Mouse (Mus musculus) left cerebral cortex, postnatal 4 days (tissue): ENCODE data around the gene Zdbf2. TPM values are rescaled to one million over a fixed set of nuclear protein-coding genes. Genes with fewer than 3 reads are reported as not detected.

Experiments
- DNase-seq: peaks from one replicate; pipeline ENCODE4 v3.0.0-alpha.2; 2022
- intact Hi-C: fragments of 180-260 bp; cut with DNase I; formaldehyde crosslinking; loops from one replicate; pipeline ENCODE4 v1.15.1; 2025
- total RNA-seq, 2 experiments: library from RNA; stranded (reverse); gene quantifications; 2 replicates each; pipeline ENCODE4 v1.2.3; 2021

Gene Zdbf2
- 10 to 100 TPM; 16.8 to 25.3 TPM for total RNA-seq

DNA sequence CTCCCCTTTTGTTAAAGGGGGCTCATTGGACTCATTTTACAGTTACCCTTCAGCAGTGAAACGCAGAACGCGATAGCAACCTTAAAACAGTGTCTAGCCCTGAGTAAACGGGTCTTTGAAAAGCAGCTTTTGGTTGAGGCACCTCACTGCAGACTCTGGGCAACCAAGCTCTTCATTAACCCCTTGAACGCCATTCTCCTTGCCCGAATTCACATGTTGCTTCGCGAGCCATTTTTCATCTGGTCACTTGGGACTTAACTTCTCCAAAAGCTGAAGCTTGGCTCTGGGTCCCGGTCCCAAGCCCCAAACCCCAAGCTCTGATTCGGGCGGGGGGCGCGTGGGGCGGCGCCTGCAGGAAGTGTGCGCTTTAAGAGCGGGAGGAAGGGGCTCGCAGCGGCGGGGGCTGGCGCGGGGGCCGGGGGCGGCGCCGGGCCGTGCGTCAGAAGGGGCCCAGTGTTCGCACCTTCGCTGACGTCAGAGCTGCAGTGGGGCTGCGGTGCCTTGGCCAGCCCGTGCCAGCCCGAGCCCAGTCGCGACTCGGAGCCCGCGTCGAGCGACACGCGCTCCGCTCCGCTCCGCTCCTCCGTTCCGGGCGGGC is at the start of gene Zdbf2:
Gene Zdbf2, plus strand, starts transcription at position 525 of the 598 bp plus-strand sequence.
- intact Hi-C loops, result loop anchor here (10.0 kb wide), 1 partner anchor 172 kb away; the partner anchor contains the start of gene Adam23
- peak; percentile 44 for DNase-seq

DNA sequence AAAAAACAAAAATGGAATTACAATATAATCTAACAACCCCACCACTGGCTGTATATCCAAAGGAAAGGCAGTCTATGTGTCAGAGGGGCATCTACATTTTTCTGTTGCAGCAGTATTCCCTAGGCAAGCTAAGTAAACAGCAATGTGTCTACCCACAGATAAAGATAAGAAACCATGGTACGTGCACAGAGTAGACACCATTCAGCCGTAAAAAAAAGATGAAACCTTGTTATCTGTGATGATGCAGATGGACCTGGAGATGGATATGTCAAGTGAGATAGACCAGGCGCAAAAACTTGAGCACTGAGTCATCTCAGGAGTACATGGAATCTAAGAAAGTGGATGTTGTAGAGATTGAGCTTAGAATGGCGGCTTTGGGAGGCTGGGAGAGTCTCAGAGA is 48.1 kb upstream of the Zdbf2 start:
- no peak for DNase-seq
- intact Hi-C loops, result no loop called here

DNA sequence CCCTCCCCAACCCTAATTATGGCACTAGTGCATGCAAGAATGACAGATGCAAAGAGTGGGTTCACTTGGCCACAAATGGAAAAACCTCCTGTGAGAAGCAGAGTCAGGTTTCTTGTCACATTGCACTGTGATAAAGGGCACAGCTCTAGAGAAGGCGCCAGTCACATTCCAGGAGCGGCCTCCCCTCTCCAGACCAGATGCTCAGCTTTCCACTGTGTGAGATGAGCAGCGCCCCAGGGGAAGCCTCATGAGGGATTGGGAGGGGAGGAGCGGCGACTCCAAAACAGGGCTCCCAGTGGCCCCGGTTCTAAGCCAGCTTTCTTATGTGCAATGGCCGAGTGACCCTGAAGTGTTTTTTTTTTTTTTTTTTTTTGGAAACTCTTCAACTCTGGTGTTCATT is 47.2 kb upstream of the Zdbf2 start:
- DNase-seq, result peak; percentile 13
- intact Hi-C loops, result no loop called here

DNA sequence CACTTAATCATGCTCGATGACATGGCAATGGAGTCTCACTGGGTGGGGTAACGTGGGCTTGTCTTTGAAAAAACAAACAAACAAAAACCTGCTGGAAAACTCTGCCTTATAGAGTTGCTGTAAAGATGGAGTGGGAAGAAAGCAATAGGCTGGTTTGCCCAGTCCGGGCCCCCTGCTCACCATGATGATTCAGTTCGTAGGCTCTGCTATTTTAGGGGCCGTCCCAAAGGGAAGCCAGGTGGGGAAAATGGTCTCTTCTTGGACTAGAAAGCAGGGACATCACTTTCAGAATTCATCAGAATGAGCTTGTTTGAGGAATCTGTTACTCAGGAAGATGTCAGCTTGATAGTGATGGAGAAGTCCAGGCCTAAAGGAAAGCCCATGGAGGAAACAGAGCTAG is 45.8 kb upstream of the Zdbf2 start:
- DNase-seq, result no peak
- intact Hi-C loops, result no loop called here

DNA sequence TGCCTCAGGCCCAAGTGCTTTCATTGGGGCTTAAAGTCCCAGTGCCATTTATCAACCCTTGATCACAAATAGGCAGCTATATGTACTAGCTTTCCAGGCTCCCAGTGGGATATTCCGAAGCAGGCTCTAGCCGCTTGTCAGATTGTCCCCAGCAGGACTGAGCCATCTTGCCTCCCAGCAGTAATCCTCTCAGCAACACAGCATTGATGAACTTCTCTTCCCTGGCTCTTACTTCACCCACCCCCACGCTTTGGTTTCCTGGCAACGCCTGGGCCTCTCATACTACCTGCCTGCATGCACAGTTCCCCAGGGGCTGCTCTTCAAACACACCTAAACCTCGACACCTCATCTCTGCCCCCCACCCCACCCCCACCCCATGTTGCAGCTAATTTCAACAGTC is 35.7 kb upstream of the Zdbf2 start:
- no peak for DNase-seq
- intact Hi-C loops, result no loop called here

DNA sequence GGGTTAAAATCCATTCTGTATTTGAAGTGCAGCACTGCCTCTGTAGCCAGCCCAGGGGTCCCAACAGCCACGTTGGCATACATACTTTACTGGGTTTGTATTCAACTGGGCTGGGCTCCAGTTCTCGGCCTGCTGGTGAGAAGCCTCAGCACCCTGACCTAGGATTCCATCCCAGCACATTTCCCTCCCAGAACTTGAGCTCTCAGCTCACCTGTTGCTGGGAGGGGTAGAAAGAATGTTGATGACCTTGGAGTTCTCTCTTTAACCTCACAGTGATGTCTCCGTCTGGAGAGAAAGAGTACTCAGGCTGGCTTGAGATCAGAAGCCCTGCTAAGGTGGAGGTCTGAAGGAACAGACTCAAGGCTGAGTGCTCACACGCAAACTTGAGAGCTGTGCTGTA is 33.8 kb upstream of the Zdbf2 start:
- intact Hi-C loops, result no loop called here
- DNase-seq, result no peak

DNA sequence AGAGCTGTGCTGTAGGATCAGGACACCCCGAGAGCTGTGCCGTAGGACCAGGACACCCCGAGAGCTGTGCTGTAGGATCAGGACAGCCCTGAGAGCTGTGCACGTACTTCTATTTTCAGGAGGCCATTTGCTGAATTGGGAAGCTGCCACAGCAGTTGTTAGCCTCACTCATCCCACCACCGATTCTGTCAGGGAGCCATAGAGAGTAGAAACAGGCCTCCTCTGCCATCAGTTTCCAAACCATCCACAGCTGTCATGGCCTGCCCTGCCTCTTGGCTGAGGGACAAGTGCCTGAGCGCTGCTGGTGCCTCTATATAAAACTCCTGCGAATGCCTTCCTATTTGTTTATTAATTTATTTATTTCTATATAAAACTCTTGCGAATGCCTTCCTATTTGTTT is 33.3 kb upstream of the Zdbf2 start:
- intact Hi-C loops, result no loop called here
- DNase-seq, result peak; percentile 35

DNA sequence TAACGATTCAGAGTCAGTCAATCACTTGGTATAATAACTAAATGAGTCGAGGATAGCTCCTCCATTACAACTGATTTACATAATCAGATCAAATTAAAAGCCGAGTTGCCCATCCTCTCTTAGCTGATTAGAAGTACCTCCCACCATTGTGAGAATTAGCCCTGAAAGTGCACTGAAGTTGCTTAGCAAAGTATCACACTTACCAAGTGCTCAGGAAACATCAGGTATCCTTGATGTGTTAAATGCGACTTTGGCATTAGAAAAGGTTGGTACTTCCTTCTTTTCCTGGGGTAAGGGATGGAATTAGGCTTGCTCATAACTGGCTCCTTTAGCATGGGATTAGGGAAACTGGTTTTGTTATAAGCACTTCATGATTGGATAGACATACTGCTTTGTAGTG is 29.2 kb upstream of the Zdbf2 start:
- intact Hi-C loops, result no loop called here
- no peak for DNase-seq

DNA sequence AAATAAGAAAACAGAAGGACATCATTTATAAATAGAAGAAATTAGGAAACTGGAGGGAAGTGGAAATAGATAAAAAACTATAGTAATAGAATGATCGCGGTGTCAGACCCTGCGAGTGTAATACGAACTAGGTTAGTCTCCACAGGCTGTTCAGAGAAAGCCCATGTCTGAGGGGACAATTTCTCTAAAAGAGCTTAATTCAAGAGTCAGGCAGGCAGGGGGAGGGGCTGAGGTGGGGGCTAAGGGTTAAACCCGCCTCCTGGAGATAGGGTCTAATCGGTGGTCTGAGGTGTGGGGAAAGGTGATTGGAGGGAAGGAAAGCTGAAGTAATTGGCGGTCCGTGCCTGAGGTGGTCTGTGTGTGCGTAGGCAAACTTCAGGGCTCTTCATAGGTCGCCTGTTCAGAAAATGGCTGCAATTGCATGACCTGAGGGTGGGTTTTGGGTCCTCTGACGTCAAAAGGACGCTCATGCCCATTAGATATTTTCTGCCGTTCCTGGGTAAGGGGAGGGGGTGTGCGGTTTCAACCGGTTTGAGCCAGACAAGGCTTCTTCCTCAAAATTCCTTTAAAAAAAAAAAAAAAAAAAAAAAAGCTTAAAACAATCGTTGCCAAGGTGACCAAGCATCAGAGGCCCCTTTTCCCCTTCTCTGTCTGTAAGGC is 26.1 kb upstream of the Zdbf2 start:
- peak; percentile 34 for DNase-seq
- intact Hi-C loops, result no loop called here

DNA sequence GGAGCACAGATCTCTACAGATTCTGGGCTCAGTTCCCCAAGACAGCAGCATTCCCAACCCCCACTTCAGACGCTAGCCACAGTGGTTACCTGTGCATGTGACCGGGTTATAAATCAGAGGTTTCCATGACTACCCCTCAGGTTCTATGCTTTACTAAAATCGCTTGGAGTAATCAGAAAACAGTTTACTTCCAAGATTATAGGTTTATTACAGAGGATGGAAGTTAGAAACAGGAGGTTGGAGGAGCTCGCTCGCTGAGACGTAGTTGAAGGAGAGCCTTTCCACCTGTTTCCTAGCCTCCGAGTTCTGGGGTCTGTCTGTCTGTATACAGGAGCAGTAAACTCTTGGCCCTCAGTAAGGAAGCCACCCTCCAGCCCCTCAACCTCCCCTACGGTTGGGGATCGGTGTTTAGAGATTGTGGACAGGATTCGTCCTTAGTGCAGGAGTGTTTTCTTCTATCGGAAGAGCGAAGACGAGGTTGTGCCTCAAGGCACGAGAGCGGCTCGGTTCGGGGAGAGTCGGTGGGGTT is 25.2 kb upstream of the Zdbf2 start:
- intact Hi-C loops, result no loop called here
- no peak for DNase-seq

DNA sequence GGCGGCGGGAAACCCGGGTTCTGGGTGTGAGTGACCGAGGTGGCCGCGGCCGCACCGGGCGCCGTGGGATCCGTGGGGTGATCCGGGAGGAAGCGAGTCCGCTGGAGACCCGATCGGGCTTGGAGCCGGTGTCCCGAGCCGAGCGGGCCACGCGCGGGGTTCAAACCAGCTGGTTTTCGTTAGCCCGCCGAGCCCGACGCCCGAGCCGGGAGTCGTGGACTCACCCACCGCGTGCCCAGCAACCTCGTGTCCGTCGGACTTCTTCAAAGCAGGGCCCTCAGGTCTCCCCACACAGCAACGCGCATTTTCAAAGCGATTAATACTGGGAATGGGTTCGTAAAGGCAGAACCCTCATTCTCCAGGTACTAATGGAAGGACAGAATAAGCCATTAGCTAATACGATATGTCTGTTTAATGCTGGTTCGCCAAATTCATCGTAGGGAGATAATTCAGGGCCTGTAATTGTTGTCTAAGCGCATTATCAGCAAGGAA is 24.7 kb upstream of the Zdbf2 start:
- DNase-seq, result no peak
- intact Hi-C loops, result no loop called here

DNA sequence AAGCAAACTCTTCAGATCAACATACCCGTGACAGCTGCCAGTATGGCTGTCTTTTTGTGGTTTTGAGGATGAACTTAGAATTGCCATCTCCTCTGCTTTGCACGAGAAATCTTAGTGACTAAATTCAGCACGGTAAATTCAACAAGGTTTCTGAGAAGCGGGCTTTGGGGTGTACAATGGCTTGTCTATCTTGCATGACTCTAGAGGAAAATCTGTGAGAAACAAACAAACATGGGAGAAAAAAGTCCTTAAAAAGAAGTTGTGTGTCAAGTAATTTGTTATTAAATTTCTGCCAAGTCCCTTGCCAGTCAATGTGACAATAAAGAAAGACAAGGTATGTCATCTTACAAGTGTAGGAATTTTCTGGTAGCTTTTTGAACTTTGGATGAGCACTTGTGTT is 23.8 kb upstream of the Zdbf2 start:
- no peak for DNase-seq
- intact Hi-C loops, result no loop called here

DNA sequence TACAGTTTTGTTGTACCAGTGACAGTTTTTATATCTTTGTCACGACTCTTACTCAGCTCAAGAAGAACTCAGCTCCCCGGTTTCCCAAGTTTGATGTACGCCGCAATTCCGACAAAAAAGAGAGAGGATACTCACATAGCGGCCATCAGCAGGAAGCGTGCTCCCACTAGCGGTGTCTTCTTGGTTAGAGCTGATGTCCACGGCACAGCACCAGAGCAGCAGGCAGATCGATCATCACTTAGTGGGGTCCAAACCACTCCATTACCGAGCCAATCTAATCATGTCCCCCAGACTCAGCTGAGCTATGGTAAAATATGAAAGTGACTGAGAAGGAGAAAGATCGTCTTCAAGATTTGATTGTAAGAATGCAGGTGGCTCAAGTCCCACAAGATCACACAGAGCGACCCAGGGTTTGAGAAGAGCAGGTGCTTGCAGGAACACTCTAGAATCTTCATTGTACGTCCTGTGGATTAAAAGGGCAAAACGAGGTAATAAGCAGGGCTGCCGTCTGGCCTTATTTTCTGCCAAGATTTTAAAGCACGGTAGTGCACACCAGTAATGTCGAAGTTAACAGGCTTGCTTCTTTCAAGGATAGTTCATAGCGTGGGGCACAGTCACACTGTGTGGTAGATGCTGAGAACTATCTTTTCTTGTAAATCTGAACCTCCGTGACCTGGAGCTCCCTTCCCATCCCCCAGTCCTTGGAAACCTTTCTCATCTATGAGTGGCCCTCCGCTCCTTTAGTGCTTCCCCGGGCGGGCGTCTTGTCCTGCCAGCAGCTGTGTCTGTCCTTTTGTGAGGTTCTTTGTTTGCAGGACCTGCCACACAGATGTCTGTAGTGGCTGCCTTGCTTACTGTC is 20.5 kb upstream of the Zdbf2 start:
- DNase-seq, result peak; percentile 25
- intact Hi-C loops, result loop anchor here (5.0 kb wide), 1 partner anchor 70 kb away; no protein-coding TSS in a partner anchor

DNA sequence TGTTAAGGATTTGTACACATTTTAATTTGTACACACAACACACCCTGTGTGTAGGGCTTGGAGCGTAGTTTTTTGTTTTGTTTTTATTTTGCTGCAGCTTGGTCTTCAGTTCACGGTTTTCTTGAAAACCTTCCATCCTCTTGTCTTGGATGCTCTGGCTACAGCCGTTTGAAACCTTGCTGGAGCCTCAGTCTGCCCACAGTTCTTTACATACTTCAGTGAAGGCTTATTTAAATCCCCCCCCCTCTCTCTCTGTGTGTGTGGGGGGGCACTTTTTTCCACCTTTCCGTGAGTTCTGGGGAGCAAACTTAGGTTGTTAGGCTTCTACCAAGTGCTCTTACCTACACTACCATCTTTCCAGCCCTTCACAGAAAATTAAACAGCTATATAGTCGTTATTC is 19.8 kb upstream of the Zdbf2 start:
- DNase-seq, result no peak
- intact Hi-C loops, result loop anchor here (5.0 kb wide), 1 partner anchor 71 kb away; no protein-coding TSS in a partner anchor

DNA sequence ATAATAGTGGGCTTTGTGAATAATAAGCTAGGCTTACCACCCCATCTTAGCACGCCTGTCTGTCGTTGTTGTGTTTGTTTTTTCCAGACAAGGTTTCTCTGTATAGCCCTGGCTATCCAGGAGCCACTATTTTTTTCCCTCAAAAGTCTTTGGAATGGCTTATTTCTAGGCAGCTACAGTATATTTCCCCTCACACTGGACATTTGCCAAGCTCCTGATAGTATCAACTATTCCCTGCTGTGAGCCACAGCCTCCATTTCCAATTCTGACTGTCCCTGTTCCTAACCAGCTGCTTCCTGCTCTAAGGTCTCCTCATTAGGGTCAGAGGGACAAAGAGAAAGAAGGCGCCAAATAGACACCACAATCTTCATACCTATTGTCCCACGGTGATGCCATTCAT is 18.0 kb upstream of the Zdbf2 start:
- DNase-seq, result no peak
- intact Hi-C loops, result no loop called here

DNA sequence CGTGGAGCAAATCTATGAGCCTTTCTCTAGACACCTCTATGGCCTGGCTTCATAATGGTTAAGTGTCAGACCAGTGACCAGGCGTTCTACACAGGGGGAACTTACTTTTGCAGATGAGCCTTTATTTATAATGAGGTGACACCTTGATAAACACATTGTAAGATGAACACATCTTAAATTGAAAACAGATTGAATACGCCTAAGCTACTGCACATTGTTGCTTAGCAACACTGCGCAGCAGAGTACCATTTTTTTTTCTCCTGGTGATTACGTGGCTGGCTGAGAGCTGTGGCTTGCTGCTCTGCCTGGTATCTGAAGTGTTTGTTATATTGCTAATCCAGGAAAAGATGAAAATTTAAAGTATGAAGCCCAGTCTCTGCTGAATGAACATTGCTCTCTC is 17.0 kb upstream of the Zdbf2 start:
- DNase-seq, result no peak
- intact Hi-C loops, result no loop called here

DNA sequence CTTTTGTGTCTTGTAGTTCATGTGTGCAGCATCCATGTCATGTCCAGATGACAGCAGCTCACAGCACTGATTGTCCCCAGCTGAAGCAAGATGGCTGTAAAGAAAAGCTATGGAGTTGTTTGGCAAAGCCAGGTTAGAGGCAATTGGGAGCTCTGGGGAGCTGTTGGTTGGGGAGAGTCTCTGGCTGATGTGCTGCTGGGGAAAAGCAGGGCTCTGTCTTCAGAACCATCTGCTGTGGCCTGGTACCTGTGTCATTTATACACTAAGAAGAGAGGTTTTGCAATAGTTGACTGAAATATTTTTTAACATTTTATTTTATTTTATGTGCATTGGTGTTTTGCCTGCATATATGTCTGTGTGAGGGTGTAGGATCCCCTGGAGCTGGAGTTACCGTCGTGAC is 14.6 kb upstream of the Zdbf2 start:
- intact Hi-C loops, result no loop called here

DNA sequence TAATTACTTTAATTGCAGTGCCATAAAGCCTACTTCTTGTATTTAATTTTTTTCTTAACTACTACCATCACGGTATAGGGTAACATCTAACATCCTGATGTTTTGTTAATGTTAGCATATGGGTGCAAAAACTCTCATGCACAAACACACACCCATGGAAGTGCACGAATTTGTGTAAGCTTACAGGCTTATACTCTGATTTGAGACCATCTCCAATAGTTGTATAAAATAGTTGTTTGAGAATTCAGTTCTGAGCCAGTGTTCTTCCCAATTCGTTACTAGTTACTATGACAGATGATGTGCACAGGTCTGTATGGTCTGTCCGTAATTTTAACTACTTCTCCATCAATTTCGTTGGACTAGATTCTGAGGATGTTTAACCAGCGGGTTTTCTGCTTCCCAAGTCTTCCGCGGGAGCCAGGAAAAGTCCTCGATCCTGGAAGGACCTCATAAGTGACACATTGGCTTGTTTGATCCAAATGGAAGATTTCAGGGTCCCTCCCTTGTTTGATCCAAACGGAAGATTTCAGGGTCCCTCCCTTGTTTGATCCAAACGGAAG is 13.7 kb upstream of the Zdbf2 start:
- DNase-seq, result no peak
- intact Hi-C loops, result no loop called here

More for the DNA sequence above, 14.6 kb upstream of the Zdbf2 start:
- DNase-seq, result no peak

DNA sequence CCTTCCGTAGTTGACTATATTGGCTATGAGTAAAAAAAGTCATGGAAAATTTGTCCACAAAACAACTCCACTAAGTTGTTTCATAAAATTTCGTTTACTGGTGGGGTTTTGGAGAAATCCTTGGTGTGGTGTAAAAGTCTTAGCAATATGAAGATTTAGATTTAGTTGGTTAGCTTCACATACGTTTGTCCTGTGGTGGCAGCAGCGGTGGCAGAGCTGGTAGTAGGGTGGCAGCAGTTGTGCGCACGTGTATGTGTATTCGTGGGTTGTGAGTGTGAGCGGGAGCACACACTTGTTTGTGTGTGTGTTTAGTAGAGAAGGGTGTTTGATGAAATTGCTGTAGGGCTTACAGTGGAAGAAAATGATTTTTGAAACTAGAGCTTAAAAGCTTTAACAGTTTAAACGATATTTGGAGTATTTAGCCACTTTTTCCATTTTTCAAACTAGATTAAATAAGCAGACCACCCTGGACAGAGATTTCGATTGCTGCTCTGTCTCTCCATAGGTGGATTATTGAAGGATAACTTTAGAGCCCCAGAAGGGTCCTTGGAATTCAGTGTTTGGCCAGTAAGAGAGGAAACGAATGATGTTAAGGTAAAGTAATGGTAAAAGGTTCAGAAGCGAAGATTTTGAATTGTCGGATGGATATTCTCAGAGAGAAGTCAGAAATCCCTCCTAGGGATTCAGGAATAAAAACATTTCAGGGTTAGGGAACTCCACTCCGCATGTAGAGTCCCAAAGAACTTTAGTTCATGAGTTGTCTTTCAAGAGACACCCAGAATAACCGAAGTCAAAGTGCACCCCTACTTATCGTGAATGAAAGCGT is 12.9 kb upstream of the Zdbf2 start:
- no peak for DNase-seq
- intact Hi-C loops, result no loop called here

DNA sequence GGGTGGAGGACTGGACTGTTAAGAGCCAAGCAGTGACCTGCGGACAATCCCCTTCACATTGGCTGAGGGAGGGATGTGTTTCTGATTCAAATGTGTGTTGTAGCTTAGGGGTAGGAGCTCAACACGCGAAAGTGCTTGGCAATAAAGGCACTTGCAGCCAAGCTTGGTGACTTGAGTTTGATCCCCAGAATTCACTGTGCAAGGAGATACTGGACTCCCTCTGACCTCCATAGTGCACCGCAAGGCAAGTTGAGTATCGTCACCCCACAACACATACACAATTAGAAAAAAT is 12.4 kb upstream of the Zdbf2 start:
- intact Hi-C loops, result no loop called here
- DNase-seq, result no peak
